Mouse (Mus musculus) forebrain, embryonic 11.5 days (tissue): Measurements from ENCODE around the gene Prn. TPM values are rescaled to one million over a fixed set of nuclear protein-coding genes. Genes with fewer than 3 reads are reported as not detected.

Experiments used
- ATAC-seq: fragments of 200-750 bp; cut with Nextera tagmentation; replicated peaks from 2 replicates; pipeline ENCODE4 v1.8.0; 2017; ENCODE audit warnings: moderate TSS enrichment; ENCODE audit not compliant: low FRiP score
- DNase-seq: peaks from one replicate; pipeline ENCODE4 v3.0.0-alpha.2; 2017; ENCODE audit warnings: low spot score
- H3K27ac ChIP-seq: fragments of 300-500 bp; sonication (generic); 2 replicates; pipeline ENCODE4 v1.5.1; 2014; ENCODE audit warnings: low read depth, low read length
- H3K27me3 ChIP-seq: fragments of 300-500 bp; sonication (generic); 2 replicates; pipeline ENCODE4 v1.6.1; 2014; ENCODE audit warnings: mild to moderate bottlenecking, low read length, mixed read lengths; ENCODE audit not compliant: control insufficient read depth, insufficient read depth
- H3K36me3 ChIP-seq: fragments of 300-500 bp; sonication (generic); 2 replicates; pipeline ENCODE4 v1.6.1; 2014; ENCODE audit warnings: mild to moderate bottlenecking, low read length, moderate library complexity, mixed read lengths; ENCODE audit not compliant: control insufficient read depth, insufficient read depth
- H3K4me1 ChIP-seq: fragments of 300-500 bp; sonication (generic); replicated peaks from 2 replicates; pipeline ENCODE4 v1.6.1; 2014; ENCODE audit warnings: low read length, mixed read lengths; ENCODE audit not compliant: control insufficient read depth, insufficient read depth
- H3K4me2 ChIP-seq: fragments of 300-500 bp; sonication (generic); 2 replicates; pipeline ENCODE4 v1.6.1; 2014; ENCODE audit warnings: low read depth, mild to moderate bottlenecking, low read length, moderate library complexity, mixed read lengths; ENCODE audit not compliant: severe bottlenecking
- H3K4me3 ChIP-seq: fragments of 300-500 bp; sonication (generic); 2 replicates; pipeline ENCODE4 v1.5.1; 2014; ENCODE audit warnings: low read depth, low read length
- H3K9ac ChIP-seq: fragments of 300-500 bp; sonication (generic); 2 replicates; pipeline ENCODE4 v1.6.1; 2014; ENCODE audit warnings: low read length
- H3K9me3 ChIP-seq: fragments of 300-500 bp; sonication (generic); 2 replicates; pipeline ENCODE4 v1.6.1; 2016; ENCODE audit warnings: low read length, mixed read lengths; ENCODE audit not compliant: control insufficient read depth
- WGBS: fragments of 180-500 bp; shearing (Covaris S2); extraction: QIAGEN DNeasy Blood & Tissue Kit; methylation state at CpG from one replicate; pipeline ENCODE4 v1.1.7; 2014; 5-methylcytosine and 5-hydroxymethylcytosine counted together
- polyA plus RNA-seq: library from polyadenylated mRNA; unstranded; fragments of >200 nt; fragmentation: Nextera tagmentation; extraction: Ambion mirVana; gene quantifications from 2 replicates; pipeline ENCODE4 v1.2.1, GENCODE M21; 2014

Gene Prn
- not detected in 2 replicates for polyA plus RNA-seq

- 5% methylated on average over 52 of the region's 52 CpGs for WGBS
- ATAC-seq (peak; percentile 91), DNase-seq (peak; percentile 97)
- Histone ChIP-seq H3K4me3 (peak within 1 kb of the TSS; percentile 58), H3K9me3 (no peaks in the 10 kb centered on the region), H3K9ac (peak within 1 kb of the TSS; percentile 76), H3K4me1 (0 out of 2 replicates have a peak, but pooled peaks cover 5% of the 10 kb centered on the region), H3K36me3 (no peaks in the 10 kb centered on the region), H3K27ac (peak within 1 kb of the TSS; percentile 65), H3K4me2 (peak within 1 kb of the TSS; percentile 64), H3K27me3 (no peaks in the 10 kb centered on the region)
These were observed at the start of gene Prn, which contains the start of gene Prnp for GRCm38 (mm10) chr2:131909683-131910572. Prn (plus strand) TSS chr2:131909957. Prnp (plus strand) TSS chr2:131909928.

- no peak overlapping the region for H3K27ac ChIP-seq
- no peak for DNase-seq
- ATAC-seq = peak; percentile 83
These were observed 47.0 kb upstream of the Prn start for GRCm38 (mm10) chr2:131862617-131863275.

GRCm38 (mm10) chr2:131863472-131863871 is 46.3 kb upstream of the Prn start:
- WGBS = 78% methylated on average over 3 of the region's 3 CpGs
- Histone ChIP-seq H3K27ac (no peak overlapping the region), H3K9me3 (no peaks in the 10 kb centered on the region), H3K9ac (no peak overlapping the region), H3K4me2 (no peak overlapping the region), H3K27me3 (no peaks in the 10 kb centered on the region), H3K4me1 (no peaks in the 10 kb centered on the region), H3K36me3 (no peaks in the 10 kb centered on the region), H3K4me3 (no peak overlapping the region)
- ATAC-seq = no peak
- no peak for DNase-seq

More at GRCm38 (mm10) chr2:131862617-131863275, 47.0 kb upstream of the Prn start:
- Histone ChIP-seq H3K4me1 (no peaks in the 10 kb centered on the region), H3K36me3 (no peaks in the 10 kb centered on the region), H3K4me3 (no peak overlapping the region), H3K27me3 (no peaks in the 10 kb centered on the region), H3K4me2 (no peak overlapping the region), H3K9ac (no peak overlapping the region), H3K9me3 (no peaks in the 10 kb centered on the region)
- WGBS = 60% methylated on average over 3 of the region's 3 CpGs

GRCm38 (mm10) chr2:131864262-131864796 is 45.4 kb upstream of the Prn start:
- Histone ChIP-seq H3K4me1 (no peaks in the 10 kb centered on the region), H3K4me2 (no peak overlapping the region), H3K36me3 (no peaks in the 10 kb centered on the region), H3K9ac (no peak overlapping the region), H3K4me3 (no peak overlapping the region), H3K27ac (no peak overlapping the region), H3K9me3 (no peaks in the 10 kb centered on the region), H3K27me3 (no peaks in the 10 kb centered on the region)
- no peak for DNase-seq
- ATAC-seq = no peak
- WGBS = 89% methylated on average over 2 of the region's 2 CpGs

GRCm38 (mm10) chr2:131866676-131867075 is 43.1 kb upstream of the Prn start:
- Histone ChIP-seq H3K36me3 (no peaks in the 10 kb centered on the region), H3K4me1 (no peaks in the 10 kb centered on the region), H3K27me3 (no peaks in the 10 kb centered on the region), H3K9ac (no peak overlapping the region), H3K4me3 (no peak overlapping the region), H3K27ac (no peak overlapping the region), H3K4me2 (no peak overlapping the region), H3K9me3 (no peaks in the 10 kb centered on the region)
- DNase-seq (no peak), ATAC-seq (no peak)

GRCm38 (mm10) chr2:131868983-131869382 is 40.8 kb upstream of the Prn start:
- no peaks in the 10 kb centered on the region for H3K36me3 ChIP-seq
- no peak for ATAC-seq
- H3K4me3 ChIP-seq = no peak overlapping the region
- no peak for DNase-seq
- WGBS = 91% methylated on average over 5 of the region's 5 CpGs
- H3K27ac ChIP-seq = no peak overlapping the region
- no peaks in the 10 kb centered on the region for H3K9me3 ChIP-seq
- no peaks in the 10 kb centered on the region for H3K27me3 ChIP-seq
- H3K4me1 ChIP-seq = no peaks in the 10 kb centered on the region
- no peak overlapping the region for H3K9ac ChIP-seq
- H3K4me2 ChIP-seq = no peak overlapping the region

GRCm38 (mm10) chr2:131873376-131873775 is 36.4 kb upstream of the Prn start:
- H3K9ac ChIP-seq = no peak overlapping the region
- H3K36me3 ChIP-seq = no peaks in the 10 kb centered on the region
- no peak overlapping the region for H3K27ac ChIP-seq
- 77% methylated on average over 1 of the region's 1 CpGs for WGBS
- no peak overlapping the region for H3K4me2 ChIP-seq
- no peak overlapping the region for H3K4me3 ChIP-seq
- no peaks in the 10 kb centered on the region for H3K9me3 ChIP-seq
- no peak for ATAC-seq
- H3K4me1 ChIP-seq = no peaks in the 10 kb centered on the region
- no peaks in the 10 kb centered on the region for H3K27me3 ChIP-seq
- DNase-seq = no peak

GRCm38 (mm10) chr2:131876551-131877265 is 33.0 kb upstream of the Prn start:
- Histone ChIP-seq H3K4me1 (no peaks in the 10 kb centered on the region), H3K4me3 (no peak overlapping the region), H3K27ac (no peak overlapping the region), H3K27me3 (no peaks in the 10 kb centered on the region), H3K36me3 (no peaks in the 10 kb centered on the region), H3K9ac (no peak overlapping the region), H3K9me3 (no peaks in the 10 kb centered on the region), H3K4me2 (no peak overlapping the region)
- DNase-seq = no peak
- no peak for ATAC-seq
- 92% methylated on average over 7 of the region's 7 CpGs for WGBS
